Mouse (Mus musculus): ENCODE measurements around the gene Vmn1r87.
A peak's percentile ranks its signal among the peaks of the same experiment; 100 is the strongest.

Vmn1r87 gene

GRCm38 (mm10) chr7:13140057-13140456 lies at the start of gene Vmn1r87:
TSS of gene Vmn1r87 (minus strand) at chr7:13140157.
- DNase-seq = no peak

- no peak for DNase-seq
Observed at GRCm38 (mm10) chr7:13159268-13159667, 19.3 kb upstream of the Vmn1r87 start, which contains the start of gene Vmn1r88. TSS of gene Vmn1r88 (plus strand) at chr7:13159568.

- no peak for DNase-seq
Observed at GRCm38 (mm10) chr7:13137340-13137739, 2.6 kb downstream of the Vmn1r87 start.

- no peak for DNase-seq
Observed at GRCm38 (mm10) chr7:13131856-13132255, 8.1 kb downstream of the Vmn1r87 start.

GRCm38 (mm10) chr7:13123554-13124153 lies 16.3 kb downstream of the Vmn1r87 start:
- DNase-seq = peak; percentile 0 to 2

GRCm38 (mm10) chr7:13119817-13120216 lies 20.1 kb downstream of the Vmn1r87 start, which contains the start of gene Vmn1r86:
TSS of gene Vmn1r86 (minus strand) at chr7:13119917.
- no peak for DNase-seq

- no peak for DNase-seq
Observed at GRCm38 (mm10) chr7:13095073-13095472, 44.9 kb downstream of the Vmn1r87 start, which contains the start of gene Vmn1r85. TSS of gene Vmn1r85 (minus strand) at chr7:13095173.

Measured in kidney, adult 8-10 months (tissue).